Mouse (Mus musculus) kidney, adult 2 months (tissue): ENCODE data around the gene Ldha. TPM values are rescaled to one million over a fixed set of nuclear protein-coding genes. Genes with fewer than 3 reads are reported as not detected.
"Not testable (repeated sequence)": the region's sequence is repeated elsewhere in the genome, so short reads cannot be mapped to it uniquely, and the experiment has no call there.

Source experiments
- DNase-seq: peaks from one replicate; pipeline ENCODE4 v3.0.0; 2021
- H3K27ac ChIP-seq: fragments of 200-500 bp; 2 replicates; pipeline ENCODE4 v1.5.1; 2012; ENCODE audit warnings: low read depth, low read length, control low read depth, inconsistent platforms; ENCODE audit not compliant: insufficient read depth
- H3K27me3 ChIP-seq: fragments of 200-500 bp; replicated peaks from 2 replicates; pipeline ENCODE4 v1.6.1; 2012; ENCODE audit warnings: mild to moderate bottlenecking, moderate library complexity, low read length, inconsistent platforms; ENCODE audit not compliant: control insufficient read depth, insufficient read depth
- H3K36me3 ChIP-seq: fragments of 200-500 bp; 2 replicates; pipeline ENCODE4 v1.6.1; 2012; ENCODE audit warnings: mild to moderate bottlenecking, moderate library complexity, low read length, inconsistent platforms; ENCODE audit not compliant: control insufficient read depth, insufficient read depth
- H3K4me1 ChIP-seq: fragments of 200-500 bp; 2 replicates; pipeline ENCODE4 v1.6.1; 2011; ENCODE audit warnings: low read length; ENCODE audit not compliant: control insufficient read depth, insufficient read depth
- H3K4me3 ChIP-seq: fragments of 200-500 bp; 2 replicates; pipeline ENCODE4 v1.5.1; 2011; ENCODE audit warnings: mild to moderate bottlenecking, low read depth, low read length, control low read depth; ENCODE audit not compliant: insufficient read depth
- CTCF ChIP-seq: fragments of 200-500 bp; conservative IDR thresholded peaks from 2 replicates; pipeline ENCODE4 v1.5.1; 2011; ENCODE audit warnings: low read depth, mild to moderate bottlenecking, control low read depth, low read length, moderate library complexity, mixed read lengths; ENCODE audit not compliant: insufficient read depth, insufficient read length
- POLR2A ChIP-seq: fragments of 200-500 bp; IDR thresholded peaks from one replicate; pipeline ENCODE4 v1.6.1; 2011; ENCODE audit warnings: low read depth, low read length, control low read depth
- WGBS: fragments of 180-500 bp; shearing (Covaris S2); methylation state at CpG from one replicate; pipeline ENCODE4 v1.1.7; 2018; 5-methylcytosine and 5-hydroxymethylcytosine counted together
- polyA plus RNA-seq: library from polyadenylated mRNA; depleted of rRNA; stranded (reverse); fragments of >200 nt; gene quantifications from 2 replicates; pipeline ENCODE4 v1.2.3, GENCODE M21; 2012; rRNA removed

Ldha gene
- polyA plus RNA-seq, 1 experiment: 665 TPM

- TF ChIP-seq POLR2A (no peak), CTCF (no peak)
Measured at GRCm38 (mm10) chr7:46880992-46881391, 39.7 kb downstream of the Ldha start.

GRCm38 (mm10) chr7:46881941-46882340 lies 40.7 kb downstream of the Ldha start:
- not testable (repeated sequence) for H3K4me1 ChIP-seq, H3K27ac ChIP-seq, DNase-seq, H3K4me3 ChIP-seq, H3K36me3 ChIP-seq, H3K27me3 ChIP-seq
- WGBS: 72% methylated on average over 8 of the region's 8 CpGs

More at GRCm38 (mm10) chr7:46880992-46881391, 39.7 kb downstream of the Ldha start:
- Histone ChIP-seq H3K4me3 (no peak overlapping the region), H3K36me3 (no peaks in the 10 kb centered on the region), H3K27ac (no peak overlapping the region), H3K4me1 (no peaks in the 10 kb centered on the region), H3K27me3 (no peaks in the 10 kb centered on the region)
- no peak for DNase-seq
- WGBS: 74% methylated on average over 2 of the region's 2 CpGs

- no peak overlapping the region for H3K27ac ChIP-seq
- H3K4me3 ChIP-seq: no peak overlapping the region
- no peak for TF ChIP-seq POLR2A
- no peak for TF ChIP-seq CTCF
- WGBS: 87% methylated on average over 3 of the region's 3 CpGs
- H3K4me1 ChIP-seq: no peaks in the 10 kb centered on the region
- no peak for DNase-seq
- H3K27me3 ChIP-seq: no peaks in the 10 kb centered on the region
- H3K36me3 ChIP-seq: no peaks in the 10 kb centered on the region; the same call in 1 of the 2 replicates
Measured at GRCm38 (mm10) chr7:46883304-46883703, 42.0 kb downstream of the Ldha start.

- Histone ChIP-seq H3K4me1 (no peaks in the 10 kb centered on the region), H3K27me3 (no peaks in the 10 kb centered on the region), H3K4me3 (no peak overlapping the region), H3K36me3 (peaks cover 2% of the 10 kb centered on the region; the same call in 1 of the 2 replicates), H3K27ac (no peak overlapping the region)
- 80% methylated on average over 3 of the region's 3 CpGs for WGBS
- no peak for DNase-seq
- TF ChIP-seq CTCF (no peak), POLR2A (no peak)
Measured at GRCm38 (mm10) chr7:46895511-46895910, 54.2 kb downstream of the Ldha start.

- Histone ChIP-seq H3K4me3 (no peak overlapping the region), H3K27me3 (no peaks in the 10 kb centered on the region), H3K27ac (no peak overlapping the region), H3K36me3 (no peaks in the 10 kb centered on the region; the same call in 1 of the 2 replicates), H3K4me1 (no peaks in the 10 kb centered on the region)
- DNase-seq: no peak
- WGBS: 91% methylated on average over 3 of the region's 3 CpGs
- TF ChIP-seq CTCF: no peak
- TF ChIP-seq POLR2A: no peak
Measured at GRCm38 (mm10) chr7:46899343-46899742, 58.1 kb downstream of the Ldha start.

Other genes starting within 250 kb of the Ldha start
- 16.0 and 16.8 TPM in 2 replicates for gene Sergef, start 201.7 kb upstream of the Ldha start, polyA plus RNA-seq
- not detected in 2 replicates for gene Tph1, start 168.9 kb upstream of the Ldha start, polyA plus RNA-seq
- gene Saal1, start 130.8 kb upstream of the Ldha start, polyA plus RNA-seq: 5.2 and 5.3 TPM in 2 replicates
- 0.17 and 0.20 TPM in 2 replicates for gene Saa3, start 125.8 kb upstream of the Ldha start, polyA plus RNA-seq
- gene Saa4, start 108.9 kb upstream of the Ldha start, polyA plus RNA-seq: not detected in 2 replicates
- gene Saa1, start 98.5 kb upstream of the Ldha start, polyA plus RNA-seq: not detected in 2 replicates
- gene Saa2, start 89.7 kb upstream of the Ldha start, polyA plus RNA-seq: not detected in 2 replicates
- gene Hps5, start 45.4 kb upstream of the Ldha start, polyA plus RNA-seq: 31.0 and 41.7 TPM in 2 replicates
- gene Gtf2h1, start 45.4 kb upstream of the Ldha start, polyA plus RNA-seq: 9.8 and 11.6 TPM in 2 replicates
- 0.42 and 0.67 TPM in 2 replicates for gene Ldhc, start 19.7 kb downstream of the Ldha start, polyA plus RNA-seq
- gene Tsg101, start 78.5 kb downstream of the Ldha start, polyA plus RNA-seq: 74.8 and 80.7 TPM in 2 replicates
- 3.8 and 4.0 TPM in 2 replicates for gene Uevld, start 117.1 kb downstream of the Ldha start, polyA plus RNA-seq
- 0.46 TPM in 1 of 2 replicates, not detected in the other for gene Gm9999, start 142.1 kb downstream of the Ldha start, polyA plus RNA-seq
- gene Spty2d1, start 166.9 kb downstream of the Ldha start, polyA plus RNA-seq: 6.3 and 7.2 TPM in 2 replicates
- gene Tmem86a, start 209.1 kb downstream of the Ldha start, polyA plus RNA-seq: 97.0 and 104 TPM in 2 replicates